Mouse (Mus musculus) hindbrain, embryonic 13.5 days (tissue): ENCODE measurements around the gene Vmn1r210. TPM values are rescaled to one million over a fixed set of nuclear protein-coding genes. Genes with fewer than 3 reads are reported as not detected.

ENCODE experiments used
- polyA plus RNA-seq: library from polyadenylated mRNA; unstranded; fragments of >200 nt; fragmentation: Nextera tagmentation; extraction: Ambion mirVana; gene quantifications from 2 replicates; pipeline ENCODE4 v1.2.1, GENCODE M21; 2015

Gene Vmn1r210
- polyA plus RNA-seq, 1 experiment from 2014 or later: not detected

Other genes with a start within 250 kb of the Vmn1r210 start
- not detected in 2 replicates for gene Vmn1r205, start 238.3 kb downstream of the Vmn1r210 start, polyA plus RNA-seq
- not detected in 2 replicates for gene Vmn1r206, start 207.1 kb downstream of the Vmn1r210 start, polyA plus RNA-seq
- gene Vmn1r207-ps, start 101.7 kb downstream of the Vmn1r210 start, polyA plus RNA-seq: 0.04 TPM in 1 of 2 replicates, not detected in the other
- not detected in 2 replicates for gene Vmn1r208, start 53.9 kb downstream of the Vmn1r210 start, polyA plus RNA-seq
- gene Vmn1r209, start 21.7 kb downstream of the Vmn1r210 start, polyA plus RNA-seq: not detected in 2 replicates
- not detected in 2 replicates for gene Vmn1r211, start 26.2 kb upstream of the Vmn1r210 start, polyA plus RNA-seq
- not detected in 2 replicates for gene Vmn1r212, start 52.9 kb upstream of the Vmn1r210 start, polyA plus RNA-seq
- gene Vmn1r213, start 176.3 kb upstream of the Vmn1r210 start, polyA plus RNA-seq: not detected in 2 replicates
- gene Vmn1r214, start 199.1 kb upstream of the Vmn1r210 start, polyA plus RNA-seq: not detected in 2 replicates
- not detected in 2 replicates for gene Vmn1r215, start 236.7 kb upstream of the Vmn1r210 start, polyA plus RNA-seq